9 mouse cellular contexts compared by ENCODE assay signal in genomic region chr14:45553854-45554253, GRCm38 (mm10). TPM values are rescaled to one million over a fixed set of nuclear protein-coding genes. Genes with fewer than 3 reads are reported as not detected.
DNase-seq lines count a peak whose midpoint lies in the region; ATAC-seq lines count a peak whose summit lies in the region.
"Had no signal": no experiment of that assay in that cellular context is flagged by ENCODE, and none has a peak within 500 bp of the region (broad histone marks: within the 10 kb centered on the region; RNA-seq: fewer than 3 reads in every experiment).

No protein-coding gene starts in this region.

- no peak overlapping the region for H3K9ac ChIP-seq in forebrain, embryonic 16.5 days (replicated peaks; ENCODE audit: low read depth, low read length)

- H3K27ac ChIP-seq in forebrain, embryonic 16.5 days (ENCODE audit: low read length) = no peak overlapping the region

- H3K27me3 ChIP-seq in forebrain, embryonic 16.5 days (replicated peaks; ENCODE audit: control insufficient read depth, insufficient read depth, low read length) = no peaks in the 10 kb centered on the region
- H3K27me3 ChIP-seq: megakaryocyte, embryonic 14.5 days had no signal

- no peaks in the 10 kb centered on the region for H3K9me3 ChIP-seq in forebrain, embryonic 16.5 days (ENCODE audit: control insufficient read depth, low read length)
- H3K9me3 ChIP-seq: megakaryocyte, embryonic 14.5 days had no signal

- no peak overlapping the region for H3K4me3 ChIP-seq in forebrain, embryonic 16.5 days (replicated peaks; ENCODE audit: low read length)
- H3K4me3 ChIP-seq: megakaryocyte, embryonic 14.5 days had no signal

- no peak for ATAC-seq in cerebellum, adult (ENCODE audit: insufficient number of reproducible peaks, low FRiP score, low TSS enrichment)
- ATAC-seq in activated CD4-positive, CD25-positive, alpha-beta regulatory T cell, adult 4 months = no peak
- no peak for ATAC-seq in forebrain, embryonic 16.5 days

- peak; percentile 15 for DNase-seq in cerebellum, adult 9-10 months
- peak; percentile 34 for DNase-seq in right cerebral cortex, adult 18-20 months
- DNase-seq in right cerebral cortex, postnatal 14 days = no peak
- peak; percentile 57 to 65 for DNase-seq in kidney, postnatal 36 days
- DNase-seq in testis, postnatal 10 days (ENCODE audit: low spot score) = peak; percentile 78

- 66% methylated on average over 2 of the region's 2 CpGs for WGBS in forebrain, embryonic 16.5 days

- no peak overlapping the region for H3K4me2 ChIP-seq in forebrain, embryonic 16.5 days (ENCODE audit: low read length)

- H3K36me3 ChIP-seq in forebrain, embryonic 16.5 days (ENCODE audit: control insufficient read depth, insufficient read depth) = no peaks in the 10 kb centered on the region

- H3K4me1 ChIP-seq in forebrain, embryonic 16.5 days (replicated peaks; ENCODE audit: control insufficient read depth, insufficient read depth, low read length) = no peaks in the 10 kb centered on the region

RNA-seq across cellular contexts. Expression of gene Fermt2, which starts 23.9 kb away (rescaled TPM):
- polyA plus RNA-seq in activated CD4-positive, CD25-positive, alpha-beta regulatory T cell, adult 4 months (2017; shearing (Covaris generic)) = under 1 TPM in 1 of 2 experiments, not detected in 1; 0.25 TPM
- 58.4 and 58.6 TPM in 2 replicates for polyA plus RNA-seq in forebrain, embryonic 16.5 days (2015; fragmentation: Nextera tagmentation; extraction: Ambion mirVana)

Comparison
In these comparisons a context has a peak if more than half of its experiments do, and no peak if none do; other contexts are left out.
1. RNA of gene Fermt2, which starts 23.9 kb away (polyA plus RNA-seq): 58.4 to 58.6 TPM in forebrain, embryonic 16.5 days; 0.25 TPM in activated CD4-positive, CD25-positive, alpha-beta regulatory T cell, adult 4 months; every median in the first group is over 10 times any median in the second.